In the genomic region with DNA sequence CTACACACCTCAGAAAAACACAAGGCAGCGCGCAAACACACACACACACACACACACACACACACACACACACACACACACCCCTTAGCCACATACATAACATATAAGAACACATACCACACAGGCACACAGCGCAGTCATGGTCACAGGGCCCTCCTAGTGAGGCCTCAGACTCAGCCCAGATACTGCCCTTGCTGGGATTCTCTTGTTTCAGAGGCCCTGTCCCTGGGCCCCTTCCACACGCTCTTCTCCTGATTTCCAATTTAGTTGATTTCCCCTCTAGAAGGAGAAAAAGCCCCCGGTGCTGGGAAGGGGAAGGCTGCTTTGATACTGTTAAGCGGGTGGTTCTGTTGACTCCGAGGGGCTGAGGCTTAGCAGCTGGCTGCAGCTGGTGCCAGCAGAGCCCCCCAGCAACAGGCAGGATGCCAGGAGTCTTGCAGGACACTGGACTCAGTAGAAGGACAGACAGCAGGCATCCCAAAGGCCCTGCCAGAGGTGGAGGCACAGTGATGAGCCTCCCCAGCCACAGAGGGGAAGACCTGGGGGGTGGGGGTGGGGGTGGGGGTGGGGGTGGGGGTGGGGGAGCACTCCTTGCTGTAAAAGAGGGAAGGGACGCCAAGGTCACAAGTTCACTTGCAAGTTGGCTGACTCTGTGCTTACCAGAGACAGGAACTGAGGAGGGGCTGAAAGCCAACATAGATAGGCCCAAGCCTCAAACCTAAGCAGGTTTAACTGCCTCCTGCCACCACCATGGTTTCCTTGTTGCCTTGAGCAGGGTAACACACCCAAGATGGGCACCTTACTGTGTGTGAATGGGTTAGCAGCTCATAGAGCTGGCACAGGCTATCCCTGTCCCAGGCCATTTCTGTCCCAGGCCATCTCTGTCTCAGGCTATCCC, we compare ENCODE assay signal across 8 mouse cellular contexts. TPM values are rescaled to one million over a fixed set of nuclear protein-coding genes. Genes with fewer than 3 reads are reported as not detected.
DNase-seq lines count a peak whose midpoint lies in the region; ATAC-seq and TF ChIP-seq lines count a peak whose summit lies in the region.
"Had no signal": no experiment of that assay in that cellular context is flagged by ENCODE, and none has a peak within 500 bp of the region (broad histone marks: within the 10 kb centered on the region; RNA-seq: fewer than 3 reads in every experiment).

No protein-coding gene starts in this region.

- DNase-seq in kidney, postnatal 10 days = peak; percentile 83
- no peak for DNase-seq in kidney, adult 8-10 months
- DNase-seq in ES-E14 (ENCODE audit: low read depth, low spot score) = no peak
- DNase-seq in forebrain, embryonic 14.5 days (ENCODE audit: low spot score) = peak; percentile 48
- peak; percentile 70 for DNase-seq in midbrain, embryonic 14.5 days
- DNase-seq in gastrocnemius, postnatal 14 days = no peak
- DNase-seq in natural killer cell, adult 2 months (ENCODE audit: low spot score in 2 of 2) = no peak
- DNase-seq: cerebellum, postnatal 14 days had no signal

- no peak overlapping the region for H3K4me2 ChIP-seq in forebrain, embryonic 14.5 days (ENCODE audit: low read length)
- no peak overlapping the region for H3K4me2 ChIP-seq in midbrain, embryonic 14.5 days (ENCODE audit: low read length)

- H3K9ac ChIP-seq in ES-E14 (ENCODE audit: insufficient read depth, low read depth, low read length, poor library complexity, severe bottlenecking) = peak overlapping the region; percentile 30
- no peak overlapping the region for H3K9ac ChIP-seq in forebrain, embryonic 14.5 days (ENCODE audit: low read length)
- no peak overlapping the region for H3K9ac ChIP-seq in midbrain, embryonic 14.5 days (replicated peaks; ENCODE audit: low read length)

- ATAC-seq in forebrain, embryonic 14.5 days = peak; percentile 19; the same call in 1 of the 2 replicates
- ATAC-seq in midbrain, embryonic 14.5 days (ENCODE audit: low FRiP score, low TSS enrichment) = no peak

- no peaks in the 10 kb centered on the region for H3K27me3 ChIP-seq in forebrain, embryonic 14.5 days (replicated peaks; ENCODE audit: control insufficient read depth, insufficient read depth, low read length)
- H3K27me3 ChIP-seq in midbrain, embryonic 14.5 days (ENCODE audit: control insufficient read depth, insufficient read depth, low read length) = no peaks in the 10 kb centered on the region

- H3K36me3 ChIP-seq in ES-E14 (ENCODE audit: control insufficient read depth, insufficient read depth, low read length, poor library complexity, severe bottlenecking) = peaks cover 22% of the 10 kb centered on the region
- peaks cover 30% of the 10 kb centered on the region for H3K36me3 ChIP-seq in forebrain, embryonic 14.5 days (ENCODE audit: control insufficient read depth, insufficient read depth, low read length)
- H3K36me3 ChIP-seq in midbrain, embryonic 14.5 days (ENCODE audit: control insufficient read depth, insufficient read depth, low read length) = peaks cover 24% of the 10 kb centered on the region

- WGBS in forebrain, embryonic 14.5 days = 53% methylated on average over 8 of the region's 8 CpGs
- 46% methylated on average over 8 of the region's 8 CpGs for WGBS in midbrain, embryonic 14.5 days

- in situ Hi-C loops in ES-E14 (cut with MboI; ENCODE audit: low sequenced_read_pairs in 2 of 2, unreplicated experiment in 2 of 2) = no loop called here

- no peaks in the 10 kb centered on the region for H3K9me3 ChIP-seq in ES-E14 (ENCODE audit: control insufficient read depth, insufficient read depth, low read depth, low read length)
- H3K9me3 ChIP-seq in forebrain, embryonic 14.5 days (replicated peaks; ENCODE audit: control insufficient read depth, low read length) = no peaks in the 10 kb centered on the region
- H3K9me3 ChIP-seq in midbrain, embryonic 14.5 days (ENCODE audit: control insufficient read depth, low read length) = no peaks in the 10 kb centered on the region

- H3K4me1 ChIP-seq in ES-E14 (ENCODE audit: control insufficient read depth in 2 of 2, insufficient read depth in 2 of 2, low read length in 2 of 2, poor library complexity in 1 of 2) = peaks cover 24 to 78% of the 10 kb centered on the region in 2 experiments
- H3K4me1 ChIP-seq in forebrain, embryonic 14.5 days (ENCODE audit: control insufficient read depth, insufficient read depth, low read length) = peaks cover 26% of the 10 kb centered on the region
- H3K4me1 ChIP-seq in midbrain, embryonic 14.5 days (ENCODE audit: control insufficient read depth, insufficient read depth, low read length) = peaks cover 46% of the 10 kb centered on the region

- peak overlapping the region; percentile 41; the same call in 1 of the 2 replicates for H3K27ac ChIP-seq in ES-E14 (ENCODE audit: insufficient read depth, low read depth, low read length, poor library complexity, severe bottlenecking)
- H3K27ac ChIP-seq in forebrain, embryonic 14.5 days (ENCODE audit: low read depth, low read length) = 0 out of 2 replicates have a peak overlapping the region, but pooled peaks have one; percentile 1
- H3K27ac ChIP-seq in midbrain, embryonic 14.5 days (replicated peaks; ENCODE audit: low read depth, low read length) = no peak overlapping the region

- 0 out of 4 replicates have a peak overlapping the region, but pooled peaks of 1 of the 2 experiments have one; percentile 30 for H3K4me3 ChIP-seq in ES-E14 (ENCODE audit: insufficient read depth in 1 of 2, low read depth in 1 of 2, low read length in 2 of 2, poor library complexity in 1 of 2, severe bottlenecking in 1 of 2)
- H3K4me3 ChIP-seq in forebrain, embryonic 14.5 days (ENCODE audit: low read depth, low read length) = no peak overlapping the region
- H3K4me3 ChIP-seq in midbrain, embryonic 14.5 days (replicated peaks; ENCODE audit: low read depth, low read length) = no peak overlapping the region

- intact Hi-C loops in gastrocnemius, postnatal 14 days (cut with DNase I; ENCODE audit: low total_unique reads) = loop anchor here (10.0 kb wide), 1 partner anchor 99 kb away; no protein-coding TSS in a partner anchor

TF ChIP-seq in ES-E14, 5 proteins besides CTCF, POLR2A, EP300 and RAD21:
- no peak for TF ChIP-seq ZNF384 (IDR thresholded peaks at IDR 0.05; ENCODE audit: low read depth, low read length)
- no peak for TF ChIP-seq CHD2 (IDR thresholded peaks at IDR 0.05; ENCODE audit: low read depth, low read length)
- TF ChIP-seq ZC3H11A (IDR thresholded peaks at IDR 0.05; ENCODE audit: borderline replicate concordance, low read depth, low read length) = no peak
- TF ChIP-seq MAFK (IDR thresholded peaks at IDR 0.05; ENCODE audit: insufficient read depth, low read depth, low read length) = no peak
- no peak for TF ChIP-seq HCFC1 (IDR thresholded peaks at IDR 0.05; ENCODE audit: borderline replicate concordance, insufficient read depth, low read length)

RNA-seq across cellular contexts. Expression of a gene that starts 17.0 kb away (rescaled TPM):
- total RNA-seq in ES-E14 (2012; rRNA removed) = 0.67 and 1.7 TPM in 2 replicates
- not detected in 2 replicates for polyA plus RNA-seq in forebrain, embryonic 14.5 days (2014; fragmentation: Nextera tagmentation; extraction: Ambion mirVana)
- 1.7 TPM in 1 of 2 replicates, not detected in the other for polyA plus RNA-seq in midbrain, embryonic 14.5 days (2014; fragmentation: Nextera tagmentation; extraction: Ambion mirVana)
- total RNA-seq in gastrocnemius, postnatal 14 days (2021) = not detected

RNA-seq across cellular contexts. Expression of a gene that starts 40.6 kb away (rescaled TPM):
- 20.3 and 21.6 TPM in 2 replicates for total RNA-seq in ES-E14 (2012; rRNA removed)
- polyA plus RNA-seq in forebrain, embryonic 14.5 days (2014; fragmentation: Nextera tagmentation; extraction: Ambion mirVana) = 6.9 and 8.8 TPM in 2 replicates
- polyA plus RNA-seq in midbrain, embryonic 14.5 days (2014; fragmentation: Nextera tagmentation; extraction: Ambion mirVana) = 5.7 and 6.4 TPM in 2 replicates
- 10 to 100 TPM; 11.1 to 12.1 TPM for total RNA-seq in gastrocnemius, postnatal 14 days (2021)

Comparison
In these comparisons a context has a peak if more than half of its experiments do, and no peak if none do; other contexts are left out.
1. DNase-seq: peak in kidney, postnatal 10 days (single experiment), forebrain, embryonic 14.5 days (single experiment) and midbrain, embryonic 14.5 days (single experiment); none in kidney, adult 8-10 months (0 of 2), ES-E14 (single experiment), gastrocnemius, postnatal 14 days (single experiment) and natural killer cell, adult 2 months (0 of 2).